Mouse (Mus musculus) layer of hippocampus, postnatal 10 days (tissue): ENCODE data around the gene Plch2. TPM values are rescaled to one million over a fixed set of nuclear protein-coding genes. Genes with fewer than 3 reads are reported as not detected.

Experiments used
- DNase-seq, 2 experiments: peaks; one replicate each; pipeline ENCODE4 v3.0.0; 2021; ENCODE audit warnings: low spot score in 2 of 2
- total RNA-seq, 2 experiments: library from RNA; stranded (reverse); gene quantifications; 2 replicates each; pipeline ENCODE4 v1.2.3; 2021

Gene Plch2
- total RNA-seq, 2 experiments from 2014 or later = 61.7 to 64.3 TPM

- DNase-seq = no peak
Measured at GRCm38 (mm10) chr4:154996572-154997154, 59.9 kb downstream of the Plch2 start.

GRCm38 (mm10) chr4:154994876-154995275 lies 61.7 kb downstream of the Plch2 start:
- no peak for DNase-seq

GRCm38 (mm10) chr4:154986750-154987149 lies 69.8 kb downstream of the Plch2 start:
- no peak for DNase-seq

GRCm38 (mm10) chr4:154986096-154986495 lies 70.5 kb downstream of the Plch2 start:
- DNase-seq = peak; percentile 88 to 91

- DNase-seq = no peak
Measured at GRCm38 (mm10) chr4:154985151-154985777, 71.3 kb downstream of the Plch2 start.

GRCm38 (mm10) chr4:154983767-154984166 lies 72.8 kb downstream of the Plch2 start:
- peak in 1 of 2 experiments; percentile 37 for DNase-seq

- DNase-seq = no peak
Measured at GRCm38 (mm10) chr4:154982247-154983120, 74.1 kb downstream of the Plch2 start.

GRCm38 (mm10) chr4:154981530-154981929 lies 75.1 kb downstream of the Plch2 start:
- peak; percentile 78 to 84 for DNase-seq

- no peak for DNase-seq
Measured at GRCm38 (mm10) chr4:154981076-154981475, 75.5 kb downstream of the Plch2 start.

GRCm38 (mm10) chr4:154980110-154980509 lies 76.5 kb downstream of the Plch2 start:
- peak in 1 of 2 experiments; percentile 38 for DNase-seq

GRCm38 (mm10) chr4:154974163-154974611 lies 82.4 kb downstream of the Plch2 start:
- DNase-seq = no peak

- no peak for DNase-seq
Measured at GRCm38 (mm10) chr4:154972546-154972945, 84.0 kb downstream of the Plch2 start.

GRCm38 (mm10) chr4:154967173-154967572 lies 89.4 kb downstream of the Plch2 start:
- peak; percentile 71 to 75 for DNase-seq

- DNase-seq = no peak
Measured at GRCm38 (mm10) chr4:154965856-154966255, 90.7 kb downstream of the Plch2 start.

GRCm38 (mm10) chr4:154964581-154965235 lies 91.9 kb downstream of the Plch2 start:
- peak in 1 of 2 experiments; percentile 42 for DNase-seq

GRCm38 (mm10) chr4:154963901-154964580 lies 92.5 kb downstream of the Plch2 start, which contains the start of gene Pank4:
Pank4 (plus strand) TSS chr4:154964123.
- peak; percentile 88 to 91 for DNase-seq

GRCm38 (mm10) chr4:154963190-154963836 lies 93.3 kb downstream of the Plch2 start:
- DNase-seq = no peak

GRCm38 (mm10) chr4:154962683-154963082 lies 93.9 kb downstream of the Plch2 start:
- no peak for DNase-seq

GRCm38 (mm10) chr4:154961911-154962310 lies 94.7 kb downstream of the Plch2 start:
- DNase-seq = peak in 1 of 2 experiments; percentile 40

GRCm38 (mm10) chr4:154961226-154961738 lies 95.3 kb downstream of the Plch2 start:
- DNase-seq = peak; percentile 54 to 62
